Mouse (Mus musculus): ENCODE data around the gene Aars2.

Aars2 gene

DNA sequence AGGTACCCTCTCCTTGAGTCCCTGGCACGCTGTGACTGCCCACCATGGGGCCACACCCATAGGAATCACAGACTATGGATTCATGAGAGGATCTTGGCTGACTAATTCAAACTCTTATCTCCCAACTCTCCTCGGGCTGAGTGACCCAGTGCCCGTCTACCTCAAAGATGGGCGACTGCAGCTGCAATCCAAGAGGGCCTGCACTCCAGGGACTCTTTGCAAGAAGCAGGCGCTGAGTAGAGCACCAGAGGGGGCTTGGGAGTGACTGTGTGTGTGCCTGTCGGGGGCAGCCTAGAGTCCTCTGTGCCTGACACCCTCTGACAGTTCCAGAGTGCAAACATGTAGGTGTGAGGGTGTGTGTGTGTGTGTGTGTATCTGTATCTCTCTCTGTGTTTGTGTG is 35.5 kb downstream of the Aars2 start:
- 35% methylated on average over 6 of the region's 6 CpGs for WGBS

GRCm38 (mm10) chr17:45542705-45543104 is 36.1 kb downstream of the Aars2 start:
- 36% methylated on average over 2 of the region's 2 CpGs for WGBS

- WGBS = 35% methylated on average over 1 of the region's 1 CpGs
Observed at GRCm38 (mm10) chr17:45543115-45543514, 36.5 kb downstream of the Aars2 start.

- 33% methylated on average over 24 of the region's 24 CpGs for WGBS
Observed at GRCm38 (mm10) chr17:45544001-45544872, 37.6 kb downstream of the Aars2 start.

DNA sequence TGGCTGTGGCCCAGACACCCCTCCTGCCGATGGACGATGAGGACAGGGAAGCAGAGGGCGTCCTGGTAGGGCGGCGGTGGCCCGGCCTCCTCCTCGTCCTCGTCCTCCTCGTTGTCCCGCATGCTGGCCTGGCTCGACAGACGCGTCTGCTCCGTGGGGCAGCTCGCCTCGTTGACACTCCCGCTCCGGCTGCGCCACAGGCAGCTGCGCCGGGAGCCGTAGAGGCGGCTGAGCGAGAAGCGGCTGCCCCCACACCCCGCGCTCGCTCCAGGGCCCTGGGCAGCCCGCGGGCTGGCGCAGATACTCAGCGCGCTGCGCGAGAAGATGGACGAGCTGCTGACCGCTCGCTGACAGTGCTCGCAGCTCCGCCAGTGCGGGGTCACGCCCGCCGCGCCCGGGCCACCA is 38.2 kb downstream of the Aars2 start:
- 29% methylated on average over 46 of the region's 46 CpGs for WGBS

DNA sequence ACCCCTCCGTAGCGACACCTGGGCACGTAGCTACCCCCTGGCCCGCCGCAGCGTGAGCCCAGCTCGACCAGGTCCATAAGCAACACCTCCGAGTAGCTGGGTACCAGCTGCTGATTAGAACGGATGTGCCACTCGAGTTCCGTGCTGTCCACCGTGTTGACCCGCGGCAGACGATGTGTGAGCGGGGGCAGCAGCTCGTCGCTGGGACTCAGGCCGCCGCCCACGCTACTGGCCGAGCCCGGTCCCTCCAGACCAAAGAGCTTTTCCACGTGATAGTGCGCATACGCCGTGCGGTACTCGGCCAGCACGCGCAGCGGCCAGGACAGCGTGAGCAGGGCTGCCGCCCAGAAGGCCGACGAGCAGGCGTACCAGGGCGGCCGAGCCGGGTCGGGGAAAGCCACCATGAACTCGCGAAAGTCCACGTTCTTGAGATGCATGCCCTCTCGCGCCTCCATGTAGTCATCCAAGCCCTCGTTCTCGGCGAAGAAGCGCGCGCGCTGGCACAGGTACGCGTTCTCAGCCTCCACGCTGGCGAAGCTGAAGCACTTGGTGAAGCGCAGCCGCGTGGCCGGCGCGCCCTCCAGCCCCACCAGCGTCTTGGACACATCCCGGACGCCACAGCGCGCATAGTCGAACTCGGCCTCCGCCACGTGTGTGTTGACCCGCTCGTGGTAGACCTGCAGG is 38.8 kb downstream of the Aars2 start:
- WGBS = 41% methylated on average over 74 of the region's 74 CpGs

DNA sequence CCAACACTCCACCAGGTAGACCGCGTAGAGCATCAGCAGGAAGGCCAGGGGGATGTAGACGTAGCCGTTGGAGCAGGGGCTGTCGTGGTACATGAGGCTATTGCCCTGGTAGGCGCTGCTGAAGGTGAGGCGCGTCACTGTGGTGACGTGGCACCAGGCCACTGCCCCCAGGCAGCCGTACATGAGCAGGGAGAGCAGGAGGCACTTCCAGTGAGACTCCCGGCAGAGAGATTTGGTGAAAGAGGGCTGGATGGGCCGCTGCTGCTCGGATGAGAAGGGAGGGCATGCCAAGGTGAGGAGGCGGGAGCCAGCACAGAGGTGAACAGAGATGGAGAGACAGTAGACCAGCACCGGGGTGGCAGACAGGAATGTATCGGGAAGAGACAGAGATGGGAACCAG is 40.3 kb downstream of the Aars2 start:
- WGBS = 72% methylated on average over 16 of the region's 16 CpGs

GRCm38 (mm10) chr17:45547461-45548190 is 41.0 kb downstream of the Aars2 start:
- 57% methylated on average over 5 of the region's 5 CpGs for WGBS

DNA sequence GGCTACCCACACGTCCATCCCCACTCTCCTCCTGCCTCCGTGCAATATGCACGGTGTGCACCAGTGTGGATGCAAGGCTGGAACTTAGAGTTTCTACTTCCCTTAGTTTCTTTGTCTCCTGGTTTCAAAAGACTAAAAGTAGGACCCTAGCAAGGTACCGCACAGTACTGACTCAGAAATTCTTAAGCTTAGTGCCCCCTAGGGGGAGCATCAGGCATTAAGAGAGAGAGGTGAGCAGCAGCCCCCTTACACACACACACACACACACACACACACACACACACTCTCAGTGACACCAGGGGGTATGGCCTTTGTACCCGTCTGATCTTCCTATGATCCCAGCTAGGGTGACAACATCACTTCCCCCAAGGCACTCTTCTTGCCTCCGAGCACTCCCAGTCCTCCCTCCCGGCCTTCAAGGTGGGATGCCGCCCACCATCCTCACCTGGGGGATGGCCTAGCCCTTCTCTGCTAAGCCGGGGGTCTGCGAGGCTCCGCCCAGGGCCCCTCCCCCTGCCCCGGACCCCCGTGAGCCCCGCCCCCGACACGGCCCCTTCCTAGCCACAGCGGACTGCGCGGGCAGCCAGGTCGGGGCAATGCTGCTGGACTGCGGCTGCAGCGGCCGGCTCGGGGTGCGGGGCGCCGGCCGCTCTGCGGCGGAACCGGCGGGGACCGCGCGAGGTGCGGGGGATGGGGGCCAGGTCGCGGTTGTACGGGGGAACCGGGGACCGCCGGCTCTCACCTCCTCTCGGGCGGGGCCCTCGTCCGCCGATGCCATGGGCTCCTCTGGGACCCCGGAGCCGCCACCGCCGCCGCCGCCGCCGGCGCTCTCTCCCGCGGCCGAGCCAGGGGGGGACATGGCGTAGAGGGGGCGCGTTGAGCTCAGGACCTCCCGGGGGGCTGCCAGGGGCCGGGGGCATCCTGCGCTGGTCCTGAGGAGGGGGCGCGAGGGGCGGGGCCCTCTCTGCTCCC is 42.2 kb downstream of the Aars2 start:
- whole genome bisulfite sequencing = 3% methylated on average over 66 of the region's 68 CpGs

- under 1% methylated on average over 15 of the region's 29 CpGs for WGBS
Observed at GRCm38 (mm10) chr17:45549617-45550181, 43.1 kb downstream of the Aars2 start, which contains the start of gene Tmem151b. Tmem151b (minus strand) TSS chr17:45549677.

DNA sequence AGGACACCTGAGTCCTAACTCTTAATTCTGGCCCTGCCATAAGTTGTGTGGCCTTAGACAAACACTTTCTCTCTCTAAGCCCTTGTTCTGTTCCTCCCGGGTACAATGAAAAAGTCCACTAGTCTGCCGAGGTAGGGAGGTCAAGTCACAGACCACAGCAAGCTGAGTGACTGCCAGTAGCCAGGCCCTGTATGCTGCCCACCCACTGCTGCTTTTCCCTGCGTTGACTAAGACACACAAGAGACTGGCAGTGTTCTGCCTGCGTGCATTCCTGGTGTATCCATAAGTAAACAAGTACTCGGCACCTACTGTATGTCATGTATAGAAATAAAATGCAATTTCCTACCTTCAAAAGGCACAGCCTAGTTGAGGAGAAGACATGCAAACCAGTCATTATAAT is 43.6 kb downstream of the Aars2 start:
- WGBS = 19% methylated on average over 5 of the region's 5 CpGs

DNA sequence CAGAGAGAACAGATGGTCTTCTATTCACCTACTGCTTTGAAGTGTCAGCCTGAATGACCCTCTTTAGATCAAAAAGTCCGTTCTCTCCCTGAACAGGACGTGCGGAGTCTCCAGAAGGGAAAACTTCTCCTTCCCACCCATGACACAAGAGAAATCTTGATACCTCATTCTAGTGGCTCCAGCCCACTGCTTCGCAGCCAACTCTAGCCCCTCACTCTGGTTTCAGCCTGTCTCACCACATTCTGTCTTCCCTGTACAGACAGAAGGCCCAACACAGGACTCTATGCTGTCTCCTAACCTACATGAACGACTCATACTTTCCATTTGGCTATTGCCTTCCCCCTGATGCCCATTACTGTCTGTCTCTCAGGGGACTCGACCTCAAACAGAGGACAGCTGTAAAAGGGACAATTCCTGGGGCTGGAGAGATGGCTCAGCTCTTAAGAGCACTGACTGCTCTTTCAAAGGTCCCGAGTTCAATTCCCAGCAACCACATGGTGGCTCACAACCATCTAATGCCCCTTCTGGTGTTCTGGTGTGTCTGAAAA is 44.7 kb downstream of the Aars2 start:
- 67% methylated on average over 7 of the region's 7 CpGs for WGBS

GRCm38 (mm10) chr17:45551816-45552451 is 45.3 kb downstream of the Aars2 start:
- WGBS = 3% methylated on average over 8 of the region's 8 CpGs

DNA sequence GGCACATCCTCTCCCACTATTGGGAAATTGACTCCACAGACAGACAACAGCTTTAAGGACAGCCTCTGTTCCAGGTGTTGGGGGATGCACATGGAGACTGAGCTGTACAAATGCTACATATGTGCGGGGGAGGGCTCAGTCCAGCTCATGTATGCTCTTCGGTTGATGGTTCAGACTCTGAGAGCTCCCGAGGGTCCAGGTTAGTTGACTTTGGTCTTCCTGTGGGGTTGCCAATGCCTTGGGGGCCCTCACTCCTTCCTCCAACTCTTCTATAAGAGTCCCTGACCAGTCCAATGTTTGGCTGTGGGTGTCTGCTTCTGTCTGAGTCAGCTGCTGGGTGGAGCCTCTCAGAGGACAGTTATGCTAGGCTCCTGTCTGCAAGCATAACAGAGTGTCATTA is 46.4 kb downstream of the Aars2 start:
- WGBS = 72% methylated on average over 3 of the region's 3 CpGs

DNA sequence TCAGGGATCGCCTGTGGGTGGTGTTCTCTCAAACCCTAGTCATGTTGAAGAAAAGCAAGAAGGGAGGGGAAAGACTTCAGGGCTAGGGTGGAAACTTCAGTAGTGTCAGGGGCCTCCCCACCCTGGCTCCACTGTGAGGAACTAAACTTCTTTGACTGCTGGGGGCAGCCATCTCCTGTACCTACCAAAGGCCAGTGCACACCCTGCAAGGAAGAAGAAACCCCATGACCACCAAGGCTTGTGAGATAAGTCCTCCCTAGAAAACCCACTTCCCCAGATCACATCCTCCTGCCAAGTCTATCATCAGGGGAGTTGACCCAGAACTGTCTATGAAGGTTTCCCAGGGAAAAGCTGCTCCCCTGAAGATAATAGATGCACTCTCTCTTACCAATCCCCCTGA is 47.8 kb downstream of the Aars2 start:
- 59% methylated on average over 1 of the region's 1 CpGs for WGBS

DNA sequence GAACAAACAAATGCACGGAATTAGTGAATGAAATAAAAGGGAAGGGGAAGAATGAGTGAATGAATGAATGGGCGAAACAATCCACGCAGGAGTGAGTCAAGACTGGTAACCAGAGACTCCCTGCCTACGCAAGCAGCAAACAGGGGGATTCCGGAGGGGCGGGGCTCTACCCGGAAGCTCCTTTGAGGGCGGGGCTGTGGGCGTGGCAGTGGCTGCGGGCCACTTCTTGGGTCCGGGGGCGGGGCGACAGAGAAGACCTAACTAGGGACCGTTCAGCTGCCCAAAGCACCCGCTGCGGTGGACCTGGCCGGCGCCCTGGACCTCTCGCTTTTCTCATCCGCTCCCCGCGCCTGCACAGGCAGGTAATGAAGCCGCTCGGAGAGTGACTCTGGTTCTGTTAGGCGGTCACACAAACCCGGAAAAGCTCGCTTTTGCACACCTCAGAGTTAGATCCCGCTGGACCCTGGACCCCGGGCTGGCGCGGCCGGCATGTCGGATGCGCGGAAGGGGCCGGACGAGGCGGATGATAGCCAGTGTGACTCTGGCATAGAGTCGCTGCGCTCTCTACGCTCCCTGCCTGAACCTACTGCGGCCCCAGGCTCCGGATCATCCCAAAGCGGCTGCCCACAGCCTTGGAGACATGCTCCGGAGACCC is 48.9 kb downstream of the Aars2 start, which contains the start of gene Nfkbie:
TSS of gene Nfkbie (plus strand) at position 252 of the 655 bp plus-strand sequence.
- WGBS = under 1% methylated on average over 45 of the region's 45 CpGs

GRCm38 (mm10) chr17:45556107-45556489 is 49.5 kb downstream of the Aars2 start:
- WGBS = 4% methylated on average over 14 of the region's 14 CpGs

DNA sequence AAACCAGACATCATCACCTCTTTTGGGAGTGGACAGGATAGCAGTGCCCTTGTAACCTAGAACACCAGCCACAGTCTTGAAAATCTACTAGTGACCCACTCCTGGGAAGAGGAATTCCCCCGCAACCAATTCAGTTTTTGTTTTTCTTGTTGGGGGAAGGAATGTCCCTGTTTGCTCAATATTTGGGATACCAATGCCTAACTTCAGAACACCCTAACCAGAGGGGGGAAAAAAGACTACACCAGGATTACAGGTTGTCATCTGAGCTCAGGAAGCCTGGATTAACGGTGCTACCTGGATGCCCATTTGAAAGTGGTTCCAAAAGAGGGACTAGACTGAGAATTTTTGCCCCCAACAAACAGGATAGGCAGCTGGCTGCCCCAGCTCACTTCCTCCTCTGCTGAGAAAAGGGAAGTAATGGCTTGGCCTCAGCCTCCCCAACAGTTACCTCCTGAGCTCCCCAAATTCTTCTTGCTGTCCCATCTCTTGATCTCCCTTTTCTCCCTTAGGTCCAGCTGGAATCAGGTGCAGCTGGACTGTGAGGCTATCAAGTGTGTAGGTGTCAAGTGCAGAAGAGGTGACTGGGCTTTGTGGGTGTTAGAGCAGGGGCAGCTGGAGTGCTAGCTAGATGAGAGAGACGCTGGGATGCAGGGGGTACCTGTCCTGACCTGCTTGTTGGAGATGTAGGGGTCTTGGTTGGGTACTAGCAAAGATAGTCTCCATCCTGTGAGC is 50.0 kb downstream of the Aars2 start:
- 77% methylated on average over 3 of the region's 3 CpGs for WGBS
